Mouse (Mus musculus) layer of hippocampus, adult 9-10 months (tissue): Measurements from ENCODE around the gene Chrna7.

Experiments used
- DNase-seq: peaks from one replicate; pipeline ENCODE4 v3.0.0; 2022; ENCODE audit warnings: low spot score

Chrna7 gene

DNA sequence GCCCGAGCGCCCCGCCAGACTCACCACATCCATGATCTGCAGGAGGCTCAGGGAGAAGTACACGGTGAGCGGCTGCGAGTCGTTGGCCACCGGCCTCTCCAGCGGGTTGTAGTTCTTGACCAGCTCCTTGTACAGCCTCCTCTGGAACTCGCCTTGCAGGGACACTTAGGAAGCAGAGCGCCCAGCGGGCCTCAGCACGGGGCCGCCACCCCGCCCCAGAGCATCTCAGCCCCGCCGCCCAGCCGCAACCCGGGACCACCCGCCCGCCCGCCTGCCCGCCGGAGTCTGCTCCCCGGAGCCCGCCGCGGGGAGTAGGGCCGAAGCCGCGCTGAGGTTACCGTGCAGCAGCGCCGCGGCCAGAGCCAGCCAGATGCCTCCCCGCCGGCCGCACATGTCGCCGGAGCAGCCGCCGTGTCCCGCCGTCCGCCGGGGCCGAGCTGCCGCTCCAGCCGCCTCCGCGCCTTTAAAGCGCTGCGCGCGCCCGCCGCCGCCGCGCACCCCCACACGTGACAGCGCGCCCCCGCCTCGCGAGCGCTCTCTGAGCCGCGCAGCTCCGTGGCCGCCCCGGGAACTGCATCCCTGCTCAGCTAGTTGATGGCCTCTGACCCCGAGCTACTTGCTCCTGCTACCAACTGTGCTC, at the start of gene Chrna7:
Gene Chrna7 (minus strand): TSS at position 486 of the 640 bp plus-strand sequence.
- DNase-seq, result peak; percentile 25

DNA sequence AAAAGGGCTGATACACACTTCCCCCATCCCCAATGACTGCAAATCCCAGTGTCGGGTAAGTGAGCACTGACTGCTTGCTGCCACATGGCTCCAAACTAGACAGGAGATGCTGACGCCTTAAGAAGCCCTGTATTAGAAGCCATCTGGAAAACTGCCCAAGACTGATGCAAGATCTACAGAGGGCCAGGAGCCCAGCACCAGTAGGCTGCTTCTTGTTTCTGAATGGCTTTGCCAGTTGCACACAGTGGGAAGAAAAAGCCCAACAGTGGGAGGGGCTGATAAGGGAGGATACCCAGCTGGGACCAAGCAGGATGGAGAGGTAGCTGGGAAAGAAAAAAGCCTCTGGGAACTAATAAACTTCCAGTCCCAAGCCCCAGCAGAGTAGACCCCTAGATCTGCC, 37.0 kb upstream of the Chrna7 start:
- no peak for DNase-seq

DNA sequence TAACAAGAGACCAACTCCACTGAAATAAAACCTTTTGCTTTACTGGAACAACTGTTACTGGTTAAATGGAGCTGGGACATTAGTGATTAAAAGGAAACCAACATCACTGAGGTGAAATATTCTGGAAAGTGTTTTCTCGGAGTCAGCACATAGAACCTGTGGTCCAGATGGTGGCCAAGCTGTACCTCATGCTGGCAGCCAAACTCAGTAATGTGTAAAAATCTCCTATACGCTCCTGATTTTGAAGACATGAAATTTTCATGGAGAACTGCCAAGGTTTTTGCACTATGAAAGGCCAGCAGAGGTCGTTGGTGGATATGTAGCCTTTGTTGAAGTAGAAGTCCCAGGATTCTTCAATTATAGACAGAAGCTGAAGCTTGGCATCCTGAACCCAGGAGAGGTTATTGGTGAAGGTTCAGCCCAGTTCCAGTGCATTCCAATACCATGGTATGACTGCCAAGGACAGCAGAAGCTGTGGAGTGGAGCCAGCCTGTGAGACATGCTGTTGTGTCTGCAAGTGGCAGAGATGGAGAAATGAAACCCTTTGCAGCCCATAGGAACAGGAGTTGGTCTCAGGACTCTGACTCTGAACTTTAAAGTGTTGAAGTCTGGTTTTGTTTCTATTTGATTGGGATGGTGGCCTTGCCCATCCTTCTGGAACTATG, 25.6 kb upstream of the Chrna7 start:
- DNase-seq, result no peak

DNA sequence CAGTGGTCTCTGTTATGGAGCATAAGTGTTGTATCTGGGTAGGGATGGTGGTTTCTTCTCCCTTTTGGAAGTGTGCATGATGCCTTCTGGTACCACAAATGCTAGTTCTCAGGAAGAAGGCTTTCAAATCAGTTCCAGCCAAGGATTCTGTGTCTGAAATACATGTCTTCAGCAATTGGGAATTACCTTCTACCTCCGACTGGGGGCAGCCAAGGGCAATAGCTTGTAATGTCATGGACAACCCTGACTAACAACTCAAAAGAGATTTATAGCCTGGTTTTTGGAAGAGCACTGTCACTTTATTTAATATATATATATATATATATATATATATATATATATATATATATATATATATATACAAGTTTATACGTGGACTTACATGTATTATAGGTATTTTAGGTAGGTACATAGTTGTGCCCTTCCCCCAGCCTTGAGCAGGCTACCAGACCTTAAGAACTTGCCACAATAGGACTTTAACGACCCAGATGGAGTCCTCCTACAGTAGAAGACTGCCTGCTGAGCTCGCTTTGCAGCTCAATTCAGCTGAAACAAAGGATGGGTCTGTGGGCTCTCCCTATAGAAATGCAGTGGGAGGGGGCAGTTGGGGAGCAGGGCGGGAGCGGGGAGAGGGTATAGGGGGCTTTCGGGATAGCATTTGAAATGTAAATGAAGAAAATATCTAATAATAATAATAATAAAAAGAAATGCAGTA, 12.9 kb upstream of the Chrna7 start:
- DNase-seq, result no peak

DNA sequence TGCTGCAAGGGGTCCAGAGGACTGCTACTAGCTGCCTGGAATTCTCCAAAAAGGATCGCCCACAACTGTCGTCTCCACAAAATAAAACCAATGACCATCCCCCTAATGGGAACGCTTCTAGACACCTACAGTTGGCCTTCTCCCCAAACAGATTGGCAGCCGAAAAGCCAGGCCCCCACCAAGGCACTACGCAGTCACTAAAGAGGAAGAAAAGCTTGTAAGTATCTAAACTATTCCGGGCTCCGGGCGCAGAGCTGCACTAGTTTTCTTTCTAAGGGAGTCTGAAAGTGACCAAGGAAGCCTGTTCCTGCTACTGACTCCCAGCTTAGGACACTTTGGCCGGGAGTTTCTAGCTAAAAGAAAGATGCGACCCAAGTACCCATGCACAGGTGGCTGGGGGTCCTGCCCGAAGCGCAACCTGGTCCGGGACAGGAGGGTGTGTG, 707 bp downstream of the Chrna7 start:
- DNase-seq, result no peak

DNA sequence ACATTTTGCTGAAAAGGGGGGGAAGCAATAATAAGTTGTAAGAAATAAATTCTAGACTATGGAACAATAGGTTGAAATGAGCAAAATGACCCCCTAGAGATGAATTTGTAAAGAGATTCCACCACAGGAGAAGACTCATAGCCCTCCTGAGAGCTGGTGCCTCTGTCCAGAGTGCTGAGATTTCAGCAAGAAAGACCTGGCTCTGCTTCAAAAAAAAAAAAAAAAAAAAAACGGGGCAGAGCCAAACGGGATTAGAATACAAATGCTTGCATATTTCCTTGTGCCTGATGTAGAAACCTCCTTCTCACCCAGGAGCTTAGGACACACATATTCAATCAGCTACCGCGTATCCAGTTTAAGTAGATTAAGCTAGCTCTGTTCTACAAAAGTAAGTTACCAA, 2.9 kb downstream of the Chrna7 start:
- no peak for DNase-seq

DNA sequence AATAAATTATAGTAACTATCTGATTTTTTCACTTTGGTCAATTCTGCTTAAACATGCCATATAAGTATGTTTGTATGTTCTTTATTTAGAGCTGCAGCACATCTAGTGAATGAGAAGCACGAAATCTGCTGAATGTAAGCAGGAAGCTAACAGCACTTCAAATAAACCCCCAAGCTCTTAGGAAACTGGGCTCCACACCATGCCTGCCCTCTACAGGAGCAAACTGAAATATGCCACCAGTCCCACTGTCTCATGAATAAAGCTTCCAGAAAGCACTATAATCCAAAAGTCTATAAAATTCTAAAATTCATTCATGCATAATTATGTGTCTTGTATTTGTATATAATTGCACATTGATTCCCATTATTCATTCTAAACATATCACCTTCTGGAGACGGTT, 5.2 kb downstream of the Chrna7 start:
- DNase-seq, result no peak

DNA sequence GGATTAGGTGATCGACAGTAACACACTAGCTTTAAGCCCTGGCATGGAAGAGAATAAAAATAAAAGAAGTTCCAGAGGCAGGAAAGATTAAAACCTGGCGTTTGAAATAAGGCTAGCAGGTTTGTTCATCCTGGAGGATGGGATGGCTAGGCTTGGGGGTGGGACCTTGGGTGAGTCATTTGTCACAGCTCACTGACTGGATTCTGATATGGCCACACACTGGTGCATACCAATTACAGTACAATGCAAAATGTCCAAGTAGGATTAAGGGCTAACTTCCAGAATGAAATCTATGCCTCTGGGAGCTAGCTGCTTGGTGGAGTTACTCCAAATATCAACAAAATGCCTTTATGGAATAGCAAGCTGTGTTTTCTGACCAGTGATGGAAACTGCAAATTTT, 16.8 kb downstream of the Chrna7 start:
- DNase-seq, result no peak

DNA sequence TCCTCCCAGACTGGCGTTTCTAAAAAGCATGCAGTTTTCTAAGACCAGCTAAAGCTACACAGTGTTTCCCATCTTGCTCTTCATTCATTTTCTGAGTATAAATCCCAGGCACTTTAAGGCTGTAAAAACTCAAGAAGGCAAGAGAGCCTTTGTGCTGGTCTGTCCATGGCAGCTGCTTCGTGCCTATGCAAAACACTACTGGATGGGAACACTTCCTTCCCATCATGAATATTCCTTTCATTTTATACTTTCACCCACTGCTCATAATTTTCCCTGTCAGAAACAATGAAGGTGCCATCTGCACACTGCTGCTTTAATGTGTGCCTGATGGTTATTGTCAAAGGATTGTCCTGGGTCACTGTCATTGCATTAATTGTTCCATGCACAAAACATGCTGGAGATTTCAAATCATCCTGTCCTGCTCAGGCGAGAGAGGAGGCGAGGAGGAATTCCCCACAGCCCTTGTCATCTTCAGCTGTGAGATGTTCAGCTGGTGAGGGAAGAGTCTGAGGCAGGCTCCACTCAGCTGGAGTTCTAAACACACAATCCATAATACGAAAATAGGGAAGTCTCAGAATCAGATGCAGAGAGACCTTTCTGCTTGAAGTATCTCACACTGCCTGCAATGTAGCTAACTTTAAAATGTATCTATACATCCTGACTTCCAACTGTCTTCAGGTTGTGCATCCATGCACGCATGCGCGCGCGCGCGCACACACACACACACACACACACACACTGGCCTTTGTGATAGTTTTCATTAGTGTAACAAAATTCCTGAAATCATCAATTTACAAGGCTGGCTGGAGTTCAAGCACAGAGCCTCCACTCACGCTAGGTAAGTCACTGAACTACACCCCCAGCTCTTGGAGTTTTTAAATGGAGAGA, 22.5 kb downstream of the Chrna7 start:
- DNase-seq, result no peak

DNA sequence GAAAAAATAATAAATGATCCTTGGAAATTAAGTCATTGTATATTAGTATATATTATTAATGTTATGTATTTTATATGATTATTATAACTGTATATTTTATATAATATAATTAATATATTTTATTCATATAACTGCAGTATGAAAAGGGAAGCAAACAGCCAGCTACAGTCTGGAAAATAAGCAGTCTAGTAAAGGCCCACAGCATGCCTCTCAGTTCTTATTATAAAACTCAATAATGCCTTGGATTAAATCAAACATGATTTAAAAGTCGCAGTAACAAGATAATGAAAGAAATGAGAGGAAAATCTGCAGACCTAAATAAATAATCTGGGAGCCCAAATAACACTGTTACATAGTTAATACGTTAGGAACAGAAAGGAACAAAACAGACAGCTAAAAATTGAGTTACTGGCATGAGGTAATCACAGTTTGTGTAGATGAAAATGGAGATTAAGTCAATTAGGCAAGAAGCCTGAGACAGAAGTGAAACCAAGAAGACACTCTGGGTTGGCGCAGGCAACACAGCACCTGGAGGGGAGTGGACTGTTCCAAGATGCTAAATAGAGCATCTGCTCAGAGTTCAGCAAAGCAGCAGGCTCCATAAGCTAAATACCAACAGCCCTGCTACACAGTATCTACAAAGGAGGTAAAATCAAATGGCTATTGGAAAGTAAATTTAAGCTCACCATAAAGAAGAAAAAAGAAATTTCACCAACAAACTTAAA, 42.1 kb downstream of the Chrna7 start:
- no peak for DNase-seq

DNA sequence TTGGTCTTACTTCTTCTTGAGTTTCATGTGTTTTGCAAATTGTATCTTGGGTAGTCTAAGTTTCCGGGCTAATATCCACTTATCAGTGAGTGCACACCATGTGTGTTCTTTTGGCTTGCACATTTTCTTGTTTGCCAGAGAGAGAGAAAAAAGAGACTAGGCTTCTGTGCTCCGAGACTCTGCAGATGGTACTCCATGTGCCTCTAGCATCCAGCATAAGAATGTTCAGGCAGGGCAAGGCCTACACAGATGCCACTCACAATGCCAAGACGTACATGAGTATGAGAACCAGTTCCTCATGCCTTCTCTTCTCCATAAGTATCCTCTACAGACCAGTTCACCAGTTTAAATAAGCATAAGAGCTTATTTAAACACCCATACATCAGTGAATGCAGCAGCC, 47.8 kb downstream of the Chrna7 start:
- no peak for DNase-seq

DNA sequence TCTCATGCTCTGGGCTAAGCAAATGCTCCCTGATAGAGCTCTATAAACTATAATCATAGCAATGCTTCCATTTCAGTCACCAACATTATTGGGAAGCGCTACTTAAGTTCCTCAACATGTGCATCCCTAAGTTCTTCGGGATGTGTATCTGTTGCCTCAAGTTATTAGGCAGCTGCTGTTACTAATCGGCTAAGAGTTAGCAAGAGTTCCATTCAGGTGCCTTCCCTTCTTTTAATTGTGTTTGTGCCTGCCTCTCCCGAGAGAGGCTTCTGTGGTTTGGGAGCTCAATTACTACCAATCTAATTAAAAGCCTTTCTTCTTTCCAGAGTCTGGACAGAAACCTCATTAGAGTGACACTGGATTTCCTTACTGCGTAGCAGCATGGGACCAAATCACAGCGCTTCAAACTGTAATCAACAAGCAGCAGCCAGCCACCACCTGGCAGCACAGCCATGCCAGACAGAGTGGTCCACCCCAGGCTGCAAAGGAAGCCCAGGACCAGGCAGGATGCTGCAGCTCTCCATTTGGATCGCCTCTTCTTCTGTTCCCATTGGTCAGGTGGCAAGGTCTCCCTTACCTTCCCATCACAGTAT, 50.0 kb downstream of the Chrna7 start:
- DNase-seq, result no peak

DNA sequence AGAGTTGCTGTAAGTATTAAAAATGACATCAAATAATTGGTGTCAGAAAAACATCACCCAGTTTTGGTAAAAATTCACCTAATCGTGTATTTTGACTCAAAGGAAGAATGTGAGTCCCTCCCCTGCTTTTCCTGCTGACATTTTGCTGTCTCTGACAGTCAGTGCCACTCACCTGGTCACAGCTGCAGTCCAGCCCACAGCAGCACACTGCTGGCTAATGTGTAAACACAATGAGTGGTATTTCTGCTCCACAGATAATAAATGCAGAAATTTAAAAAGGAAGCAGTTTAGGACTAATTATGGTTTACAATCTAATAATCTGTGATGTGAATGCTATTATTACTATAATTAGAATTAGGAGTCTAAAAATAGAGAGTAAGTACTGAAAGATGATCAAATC, 59.1 kb downstream of the Chrna7 start:
- no peak for DNase-seq

DNA sequence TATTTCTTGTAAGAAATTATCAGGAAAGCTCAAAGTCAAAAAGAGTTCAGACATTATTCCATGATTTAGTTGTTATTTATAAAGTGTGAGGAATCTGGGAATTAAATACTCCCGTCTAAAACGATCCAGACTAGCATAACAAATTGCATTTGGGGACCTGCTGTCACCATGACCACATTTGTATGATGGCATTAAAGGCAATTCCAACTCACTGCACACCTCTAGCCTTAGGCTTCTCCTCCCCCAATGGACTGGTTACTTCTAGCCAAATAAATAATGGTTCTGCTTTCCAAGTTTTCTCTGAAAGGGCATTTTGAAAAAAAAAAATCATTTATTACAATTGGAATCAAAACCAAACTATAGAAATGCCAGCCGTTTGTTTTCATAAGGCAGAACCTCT, 63.6 kb downstream of the Chrna7 start:
- DNase-seq, result no peak

DNA sequence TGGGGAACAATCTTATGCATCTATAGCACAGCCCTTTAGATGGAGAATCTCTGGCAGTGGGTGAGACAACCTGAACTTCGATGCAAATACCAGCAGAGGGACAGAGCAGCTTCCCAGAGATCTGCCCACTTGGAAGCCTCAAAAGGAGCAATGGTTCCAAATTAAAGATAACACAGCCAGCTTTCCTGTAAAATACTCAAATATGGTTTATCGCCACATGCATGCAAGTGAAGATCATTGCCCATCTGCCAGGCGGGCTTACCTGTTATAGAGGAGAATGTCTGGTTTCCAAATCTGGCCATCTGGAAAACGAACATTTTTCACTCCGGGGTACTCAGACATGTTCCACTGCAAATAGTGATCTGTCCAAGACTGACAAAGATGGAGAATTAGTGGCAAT, 64.0 kb downstream of the Chrna7 start:
- DNase-seq, result no peak

DNA sequence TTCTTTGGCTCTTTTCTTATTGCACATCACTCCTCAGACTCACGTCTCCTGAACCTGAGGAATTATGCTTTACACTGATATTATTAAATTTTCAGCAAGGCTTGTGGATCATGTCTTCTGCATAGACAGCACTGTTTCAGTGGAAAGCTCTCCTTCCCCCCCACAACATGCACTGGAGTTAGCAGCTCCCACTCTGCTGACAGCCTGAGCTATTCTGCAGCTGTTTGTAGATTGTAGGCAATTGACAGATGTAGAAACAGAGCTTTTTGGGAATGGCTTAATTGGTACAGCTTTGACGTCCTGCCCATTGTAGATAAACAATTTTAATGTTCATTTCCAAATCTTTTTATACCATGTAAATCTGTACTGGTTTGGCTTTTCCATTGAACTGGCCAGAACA, 89.8 kb downstream of the Chrna7 start:
- no peak for DNase-seq

DNA sequence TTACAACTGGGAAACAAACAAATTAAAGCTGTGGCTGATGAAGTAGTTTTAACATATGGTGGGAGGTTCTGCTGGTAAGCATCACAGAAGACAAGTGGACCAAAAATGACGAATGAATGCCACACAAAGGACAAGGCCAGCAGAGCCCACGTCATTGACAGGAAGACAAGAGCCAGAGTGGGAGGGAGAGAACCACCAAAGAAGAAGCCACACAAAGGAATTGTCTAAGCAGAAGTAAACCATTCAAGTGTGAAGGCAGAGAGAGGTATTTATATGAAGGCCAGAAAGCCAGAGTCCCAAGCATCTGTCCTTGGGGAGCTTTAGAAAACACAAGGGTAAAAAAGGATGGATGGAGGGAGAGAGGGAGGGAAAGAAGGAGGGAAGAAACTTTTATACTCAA, 98.7 kb downstream of the Chrna7 start:
- DNase-seq, result no peak

DNA sequence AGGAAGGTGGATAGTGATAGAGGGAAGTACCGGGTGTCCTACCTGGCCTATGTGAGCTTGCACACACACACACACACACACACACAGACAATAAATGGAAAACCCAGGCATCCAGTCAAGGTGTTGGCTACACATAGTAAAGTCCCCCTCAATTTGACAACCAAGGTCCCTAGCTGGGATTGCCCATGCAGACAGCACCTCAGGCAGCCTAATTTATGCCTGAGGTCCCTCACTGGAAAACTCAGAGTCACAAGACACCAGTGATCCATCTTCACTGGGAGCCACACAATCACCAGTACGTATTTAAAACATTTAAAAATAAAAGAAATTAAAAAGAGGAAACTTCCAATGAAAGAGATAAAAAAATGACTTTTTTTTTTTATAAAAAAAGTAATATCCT, 99.1 kb downstream of the Chrna7 start:
- no peak for DNase-seq

DNA sequence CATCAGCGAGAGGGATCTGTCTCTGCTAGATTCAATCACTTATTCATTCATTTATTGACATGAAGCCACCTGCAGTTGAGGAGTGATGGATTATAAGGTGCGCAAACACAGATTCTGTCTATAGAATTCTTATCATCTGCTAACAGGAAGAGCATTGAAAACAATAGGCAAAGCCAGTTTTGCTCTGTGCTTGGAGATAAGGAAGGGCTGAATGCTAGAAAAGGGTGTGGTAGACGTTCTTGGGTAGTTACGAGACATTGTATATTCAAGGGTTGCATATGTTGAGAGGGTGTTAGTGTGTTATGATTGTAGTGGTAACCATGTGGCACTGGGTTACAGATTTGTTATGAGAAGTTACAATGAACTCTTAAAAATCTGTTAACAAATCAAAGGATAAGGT, 103.0 kb downstream of the Chrna7 start:
- no peak for DNase-seq

DNA sequence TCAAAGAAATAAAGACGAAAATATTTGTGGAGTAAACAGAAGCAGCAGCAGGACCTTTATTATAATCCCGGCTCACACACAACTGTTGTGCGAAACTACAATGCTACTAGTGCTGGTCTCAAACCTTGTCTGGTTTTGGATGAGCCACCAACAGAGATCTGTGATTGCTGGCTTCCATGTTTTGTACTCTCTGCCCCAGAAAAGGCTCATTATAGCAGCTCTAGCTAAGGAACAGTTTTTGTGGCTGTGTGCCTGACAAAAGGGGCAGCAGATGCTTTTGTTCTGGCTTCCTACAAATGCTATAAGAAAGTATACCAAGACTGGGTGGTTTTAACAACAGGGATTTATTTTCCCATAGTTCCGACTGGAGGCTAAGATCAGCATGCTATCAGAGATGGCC, 126.4 kb downstream of the Chrna7 start:
- DNase-seq, result no peak

DNA sequence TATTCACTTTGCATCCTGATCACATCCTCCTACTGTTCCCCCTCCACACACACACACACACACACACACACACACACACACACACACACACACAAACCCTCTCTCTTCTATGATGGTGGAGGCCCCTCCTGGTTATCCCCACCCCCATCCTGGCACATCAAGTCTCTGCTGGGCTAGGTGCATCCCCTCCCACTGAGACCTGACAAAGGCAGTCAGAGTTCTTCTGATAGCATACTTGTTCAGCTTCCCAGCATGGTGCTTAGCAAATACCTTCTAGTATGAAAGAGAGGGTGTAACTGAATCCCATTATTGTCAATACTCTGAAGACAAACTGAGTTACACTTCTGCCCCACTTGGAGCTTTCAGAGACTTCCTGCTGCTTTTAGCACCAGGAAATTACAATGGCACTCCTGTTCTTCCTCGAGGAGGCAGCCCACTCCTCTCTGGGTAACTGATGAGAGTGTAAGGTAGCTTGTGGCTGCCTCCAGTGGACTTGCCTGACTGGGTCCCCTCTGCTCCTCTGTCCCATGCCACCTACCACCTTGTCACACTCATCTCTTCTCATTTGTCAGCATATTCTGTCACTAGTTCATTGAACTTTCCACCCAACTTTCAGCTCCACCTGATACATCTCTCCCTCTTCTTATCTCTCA, 127.9 kb downstream of the Chrna7 start:
- no peak for DNase-seq
